Mouse (Mus musculus): ENCODE data around the gene Coq10a.

DNA sequence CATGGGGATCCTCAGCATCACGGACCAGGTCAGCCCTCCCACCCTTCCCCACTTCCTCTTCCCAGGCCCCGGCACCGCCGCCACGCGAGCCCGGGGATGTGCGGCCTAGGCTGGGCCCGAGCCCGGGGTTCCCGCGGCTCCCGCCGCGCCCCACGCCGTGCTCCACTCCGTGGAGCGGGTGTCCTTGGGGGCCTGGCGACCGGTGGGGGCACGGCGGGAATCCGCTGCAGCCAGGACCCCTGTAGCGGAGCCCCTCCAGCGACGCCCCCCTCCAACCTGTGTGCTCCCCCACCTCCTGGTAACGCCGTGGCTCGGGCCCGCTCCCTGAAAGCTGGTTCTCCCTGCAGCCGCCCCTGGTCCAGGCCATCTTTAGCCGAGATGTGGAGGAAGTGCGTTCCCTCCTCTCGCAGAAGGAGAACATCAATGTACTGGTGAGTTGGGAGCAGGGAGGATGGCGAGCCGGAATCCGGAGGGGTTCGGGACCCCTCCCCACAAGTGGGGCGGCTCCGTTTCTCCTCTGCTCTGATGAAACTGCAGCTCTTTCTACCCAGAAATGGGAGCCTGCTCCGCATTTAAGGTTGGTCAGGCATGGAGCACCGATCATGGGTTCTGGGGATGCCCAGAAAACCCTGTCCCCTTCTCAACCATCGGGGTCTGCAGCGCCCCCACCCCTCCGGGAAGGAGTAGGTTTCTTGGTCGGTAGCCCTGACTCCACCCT is 8.6 kb upstream of the Coq10a start:
- TF ChIP-seq CTCF (IDR thresholded peaks at IDR 0.05; ENCODE audit: extremely low read depth, insufficient read length, insufficient replicate concordance, low read depth, low read length), result no peak
- no peak for TF ChIP-seq POLR2A (IDR thresholded peaks at IDR 0.05; ENCODE audit: low read depth, low read length)

Measured in small intestine, adult 2 months (tissue).